Mouse (Mus musculus): Measurements from ENCODE around the gene Csnk1e.

GRCm38 (mm10) chr15:79431925-79432324, 23.4 kb downstream of the Csnk1e start:
- TF ChIP-seq CTCF (IDR thresholded peaks at IDR 0.05; ENCODE audit: low read depth, low read length) = no peak
- TF ChIP-seq EP300 (IDR thresholded peaks at IDR 0.05; ENCODE audit: insufficient read depth, low read depth, low read length) = no peak
